Mouse (Mus musculus) embryo, embryonic 10 days (tissue): ENCODE data around the gene Cracr2b.

Experiments
- DNase-seq: peaks from one replicate; pipeline ENCODE4 v3.0.0-alpha.2; 2015; ENCODE audit warnings: low spot score

Cracr2b gene

DNA sequence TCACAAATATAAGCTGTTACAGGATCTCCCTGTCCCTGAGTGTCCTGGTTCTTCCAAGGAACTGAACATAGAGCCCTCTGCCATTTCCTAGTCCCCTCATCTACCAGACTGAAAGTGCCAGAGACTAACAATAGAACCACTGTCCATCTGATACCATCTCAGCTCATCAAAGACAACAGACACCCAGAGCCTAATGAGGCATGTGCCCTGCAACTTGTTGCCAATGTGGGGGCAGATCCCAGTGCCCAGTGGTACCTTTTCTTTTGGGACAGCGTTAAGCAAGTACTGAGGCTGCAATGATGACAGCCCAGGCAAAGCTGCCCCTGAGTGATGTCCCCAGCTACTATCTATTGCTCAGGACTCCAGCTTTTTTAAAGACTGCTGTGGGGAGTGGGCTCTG lies 25.3 kb downstream of the Cracr2b start:
- DNase-seq = no peak

DNA sequence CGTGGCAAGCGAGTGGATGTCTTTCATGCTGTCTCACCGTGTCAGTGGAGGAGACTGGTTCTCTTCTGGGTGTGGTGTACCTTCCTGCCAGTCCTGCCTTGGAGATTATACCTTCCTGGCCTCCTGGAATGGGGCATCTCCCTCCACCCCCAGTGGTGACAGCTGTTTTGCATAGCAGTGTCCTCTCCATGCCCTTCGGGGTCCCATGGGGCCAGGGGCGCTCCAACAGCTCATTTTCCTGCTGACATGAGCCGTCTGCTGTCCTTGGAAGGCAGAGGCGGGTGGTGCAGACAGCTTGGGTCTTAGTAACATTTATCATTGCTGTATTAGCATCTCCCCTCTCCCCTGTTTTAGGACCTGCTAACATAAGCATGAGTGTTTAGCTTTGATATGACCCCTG lies 26.2 kb downstream of the Cracr2b start:
- no peak for DNase-seq

DNA sequence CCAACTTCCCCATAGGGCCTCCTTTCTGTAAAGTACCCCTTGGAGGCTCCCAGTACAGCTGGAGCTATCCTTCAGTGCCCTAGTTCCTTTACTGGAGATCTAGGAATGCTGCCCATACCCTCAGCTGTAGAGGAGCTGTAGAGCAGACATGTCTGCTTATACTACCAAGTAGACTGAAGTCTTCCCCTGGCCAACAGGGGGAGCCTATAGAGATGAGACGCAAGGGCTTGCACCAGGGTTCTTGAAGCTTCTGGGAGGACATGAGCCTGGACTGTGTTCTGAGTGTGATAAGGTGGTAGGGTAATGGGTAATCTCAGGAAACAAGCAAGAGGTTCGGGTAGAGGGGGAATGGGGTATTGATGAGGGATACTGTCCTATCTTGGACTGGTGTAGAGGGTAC lies 30.3 kb downstream of the Cracr2b start:
- no peak for DNase-seq

DNA sequence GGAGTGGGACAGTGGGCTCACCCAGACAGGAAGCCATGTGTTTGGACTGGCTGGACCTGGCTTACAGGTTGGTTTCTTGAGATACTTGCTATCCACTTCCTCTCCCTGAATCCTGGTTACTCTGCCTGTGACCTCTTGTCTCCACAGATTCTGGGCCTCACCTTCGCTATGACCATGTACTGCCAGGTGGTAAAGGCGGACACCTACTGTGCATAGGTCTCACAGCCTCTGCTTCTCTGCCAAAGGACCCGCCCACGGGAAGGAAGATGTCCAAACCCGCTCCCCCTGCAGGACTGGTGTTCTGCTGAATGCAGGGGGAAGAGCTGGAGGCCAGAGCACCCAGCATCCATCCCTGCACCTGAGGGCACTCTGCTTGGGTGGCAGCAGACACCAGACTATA lies 31.8 kb downstream of the Cracr2b start:
- DNase-seq = no peak

DNA sequence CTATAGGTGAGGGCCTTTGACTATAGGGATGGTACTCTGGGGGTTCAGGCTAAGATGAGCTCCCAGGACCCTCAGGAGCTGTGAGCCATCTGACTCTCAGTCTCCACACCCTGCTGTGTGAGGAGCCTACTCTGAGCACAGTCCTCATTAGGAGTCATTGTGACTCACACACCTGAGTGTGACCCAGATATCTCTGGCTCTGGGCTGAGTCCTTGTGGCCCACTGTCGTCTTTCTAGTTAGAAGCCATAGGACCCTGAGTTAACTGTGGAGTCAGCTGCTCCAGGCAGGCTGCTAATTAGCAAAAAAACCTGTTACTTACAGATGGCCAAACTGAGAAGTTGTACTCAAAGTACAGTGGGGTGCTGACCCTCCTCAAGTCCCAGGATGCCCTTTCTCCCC lies 32.8 kb downstream of the Cracr2b start:
- no peak for DNase-seq

DNA sequence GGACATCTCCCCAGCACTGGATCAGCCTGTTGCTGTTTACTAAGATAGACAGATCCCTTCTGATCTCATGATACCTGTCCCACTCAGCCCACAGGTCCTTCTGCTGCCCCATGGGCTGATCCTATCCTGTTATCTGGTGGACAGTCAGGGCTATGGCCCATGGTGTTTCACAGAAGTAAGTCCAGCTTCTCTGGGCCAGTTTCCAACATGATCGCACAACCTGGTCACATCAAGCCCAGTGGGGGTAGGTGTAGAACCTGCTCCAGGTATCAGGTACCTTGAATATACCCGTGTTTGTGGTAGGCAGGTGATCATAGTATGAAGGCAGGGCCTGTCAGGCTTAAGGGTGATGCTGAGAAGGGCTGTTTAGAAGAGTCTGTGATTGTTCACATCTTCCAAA lies 34.5 kb downstream of the Cracr2b start:
- no peak for DNase-seq

DNA sequence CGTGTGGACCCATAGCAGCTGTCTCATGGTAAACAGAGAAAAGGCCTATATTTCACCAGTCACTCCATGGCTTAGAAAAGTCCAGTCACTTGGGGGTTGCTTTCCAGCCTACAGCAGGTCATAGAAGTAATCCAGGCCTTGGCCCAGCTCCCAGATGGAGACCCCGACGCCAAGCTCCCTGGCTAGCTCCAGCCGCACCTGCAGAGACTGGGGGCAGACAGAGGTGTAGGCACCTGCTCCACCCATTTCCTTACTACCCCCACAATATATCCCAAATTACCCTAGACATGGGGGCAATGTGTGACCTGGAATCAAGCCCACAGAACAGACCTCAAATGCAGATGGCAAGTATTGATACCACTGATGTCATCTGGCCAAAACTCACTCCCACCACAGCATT lies 35.0 kb downstream of the Cracr2b start:
- no peak for DNase-seq

DNA sequence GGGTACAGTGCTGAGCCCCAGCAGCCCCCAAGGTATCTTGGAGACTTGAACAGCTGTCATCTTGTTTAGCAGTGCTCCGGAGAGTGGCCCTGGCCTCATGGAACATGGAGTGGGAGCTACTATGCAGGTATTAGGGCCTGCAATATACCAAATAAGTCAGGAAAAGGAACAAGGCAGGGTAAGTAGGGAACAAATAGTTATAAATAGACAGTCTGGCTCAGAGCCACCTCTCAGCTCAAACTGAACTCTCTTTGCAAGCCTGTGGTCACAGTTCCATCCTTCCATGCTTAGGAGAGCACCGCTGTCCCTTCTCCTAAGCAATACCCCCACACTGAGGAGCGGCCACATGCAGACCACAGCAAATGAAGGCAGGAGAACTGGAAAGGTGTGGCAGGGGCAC lies 36.7 kb downstream of the Cracr2b start:
- DNase-seq = no peak

DNA sequence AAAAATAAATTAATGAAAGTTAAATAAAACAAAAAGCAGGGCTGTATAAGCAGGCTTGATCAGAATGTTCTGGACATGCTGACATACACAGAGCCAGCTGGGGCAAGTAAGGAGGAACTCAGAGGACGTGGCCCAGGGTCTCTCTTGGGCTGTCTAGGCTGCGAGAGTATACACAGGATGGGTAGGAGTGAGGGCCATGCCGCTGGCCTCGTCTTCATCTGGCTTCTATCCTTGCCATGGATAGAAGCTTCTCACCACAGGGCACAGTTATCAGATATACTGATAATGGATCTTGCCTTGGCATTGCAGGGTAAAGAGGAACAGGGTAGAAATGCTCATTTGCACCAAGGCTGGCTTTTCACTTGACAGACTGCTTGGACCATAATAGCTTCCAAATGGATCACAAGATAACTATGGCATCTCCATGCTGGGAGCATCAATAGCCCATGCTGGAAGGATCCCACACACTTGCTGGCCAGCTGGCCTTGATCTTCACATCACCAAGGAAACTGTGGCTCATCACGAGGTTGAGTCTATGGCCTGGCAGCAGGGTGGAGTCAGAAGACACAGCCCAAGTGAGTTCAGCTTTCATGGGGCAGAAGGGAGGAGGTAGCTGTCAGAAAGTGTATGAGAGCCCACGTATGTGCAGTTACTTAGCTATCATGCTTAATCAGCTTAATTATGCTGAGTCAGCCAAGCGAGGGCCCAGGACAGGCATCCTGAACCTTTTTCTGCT lies 41.1 kb downstream of the Cracr2b start:
- DNase-seq = no peak

DNA sequence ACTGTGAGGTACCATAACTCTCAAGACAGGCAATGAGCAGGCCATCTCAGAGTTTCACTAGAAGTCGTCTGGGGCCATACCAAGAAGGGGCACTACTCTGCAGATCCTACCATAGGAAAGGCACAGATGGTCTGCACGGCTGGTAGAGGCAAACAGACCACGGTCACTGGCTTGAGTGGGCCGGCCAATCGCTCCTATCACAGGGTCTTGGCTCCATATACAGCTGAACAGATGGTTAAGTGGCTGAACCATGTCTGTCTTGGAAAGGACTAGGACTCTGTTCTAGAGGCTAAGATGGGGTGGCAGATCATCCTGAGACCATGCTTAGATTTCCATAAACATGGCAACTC lies 41.6 kb downstream of the Cracr2b start:
- DNase-seq = no peak

DNA sequence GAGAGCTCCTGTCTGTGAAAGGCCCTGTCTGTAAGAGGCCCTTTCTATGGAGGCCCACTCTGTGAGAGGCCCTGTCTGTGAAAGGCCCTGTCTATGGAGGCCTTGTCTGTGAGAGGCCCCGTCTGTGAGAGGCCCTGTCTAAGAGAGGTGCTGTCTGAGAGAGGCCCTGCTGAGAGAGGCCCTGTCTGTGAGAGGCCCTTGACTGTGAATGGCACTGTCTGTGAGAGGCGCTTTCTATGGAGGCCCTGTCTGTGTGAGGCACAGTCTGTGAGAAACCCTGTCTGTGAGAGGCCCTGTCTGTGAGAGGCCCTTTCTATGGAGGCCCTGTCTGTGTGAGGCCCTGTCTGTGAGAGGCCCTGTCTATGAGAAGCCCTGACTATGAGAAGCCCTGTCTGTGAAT lies 45.4 kb downstream of the Cracr2b start:
- DNase-seq = no peak

DNA sequence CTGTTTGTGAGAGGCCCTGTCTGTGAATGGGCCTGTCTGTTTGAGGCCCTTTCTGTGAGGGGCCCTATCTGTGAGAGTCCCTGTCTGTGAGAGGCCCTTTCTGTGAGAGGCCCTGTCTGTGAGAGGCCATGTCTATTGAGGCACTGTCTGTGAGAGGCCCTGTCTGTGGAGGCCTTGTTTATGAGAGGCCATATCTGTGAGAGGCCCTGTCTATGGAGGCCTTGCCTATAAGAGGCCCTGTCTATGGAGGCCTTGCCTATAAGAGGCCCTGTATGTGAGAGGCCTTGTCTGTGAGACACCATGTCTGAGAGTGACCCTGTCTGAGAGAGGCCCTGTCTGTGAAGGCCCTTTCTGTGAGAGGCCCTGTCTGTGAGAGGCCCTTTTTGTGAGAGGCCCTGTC lies 47.3 kb downstream of the Cracr2b start:
- DNase-seq = no peak

DNA sequence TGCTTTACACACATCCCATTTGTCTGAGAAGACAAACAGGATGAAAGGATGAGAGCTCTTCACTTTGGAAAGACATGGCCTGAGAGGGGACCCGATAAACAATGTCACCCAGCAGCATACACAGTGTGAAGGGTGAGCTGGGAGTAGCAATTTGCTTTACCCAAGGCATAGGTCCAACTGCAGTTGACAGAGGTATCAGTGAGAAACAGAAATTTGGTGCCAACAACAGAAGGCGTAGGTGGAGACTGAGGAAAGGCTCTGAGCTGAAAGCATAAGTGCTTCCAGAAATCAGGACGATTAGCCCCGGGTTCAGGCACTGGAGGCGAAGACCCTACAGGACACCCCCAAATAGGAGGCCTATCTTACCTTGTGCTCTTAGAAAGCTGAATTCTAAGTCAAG lies 49.3 kb downstream of the Cracr2b start:
- no peak for DNase-seq

DNA sequence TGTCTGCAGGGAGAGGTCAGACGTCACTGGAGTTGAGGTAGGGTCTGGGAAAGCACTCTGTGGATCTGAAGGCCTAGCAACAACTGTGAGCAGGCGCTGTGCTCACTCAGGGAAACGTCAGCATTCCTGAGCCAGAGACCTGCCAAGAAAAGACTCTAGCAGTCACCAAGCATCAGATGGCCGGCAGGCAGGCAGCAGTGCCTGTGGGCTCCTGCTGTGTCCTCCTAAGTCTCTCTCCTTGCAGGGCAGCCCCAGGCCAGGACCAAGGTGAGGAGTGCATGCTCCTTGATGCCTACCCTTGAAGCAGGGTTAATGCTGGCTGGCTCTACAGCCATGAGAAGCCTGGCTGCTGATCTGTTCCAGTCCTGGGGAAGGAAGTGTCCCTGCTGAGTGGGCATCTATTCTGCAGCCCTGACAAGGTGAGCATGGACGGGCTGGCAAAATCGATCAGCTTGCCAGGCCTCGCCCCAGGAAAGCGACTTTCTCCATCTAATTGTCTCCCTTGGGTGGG lies 49.8 kb downstream of the Cracr2b start:
- no peak for DNase-seq
